Mouse (Mus musculus): ENCODE results near the gene Tbc1d10a. TPM values are rescaled to one million over a fixed set of nuclear protein-coding genes. Genes with fewer than 3 reads are reported as not detected.

Tbc1d10a gene
- polyA plus RNA-seq, 1 experiment from 2014 or later = 31.0 TPM

- no peak overlapping the region for H3K4me2 ChIP-seq (ENCODE audit: low read depth, low read length)
These were observed 35.7 kb downstream of the Tbc1d10a start for GRCm38 (mm10) chr11:4222046-4222950.

DNA sequence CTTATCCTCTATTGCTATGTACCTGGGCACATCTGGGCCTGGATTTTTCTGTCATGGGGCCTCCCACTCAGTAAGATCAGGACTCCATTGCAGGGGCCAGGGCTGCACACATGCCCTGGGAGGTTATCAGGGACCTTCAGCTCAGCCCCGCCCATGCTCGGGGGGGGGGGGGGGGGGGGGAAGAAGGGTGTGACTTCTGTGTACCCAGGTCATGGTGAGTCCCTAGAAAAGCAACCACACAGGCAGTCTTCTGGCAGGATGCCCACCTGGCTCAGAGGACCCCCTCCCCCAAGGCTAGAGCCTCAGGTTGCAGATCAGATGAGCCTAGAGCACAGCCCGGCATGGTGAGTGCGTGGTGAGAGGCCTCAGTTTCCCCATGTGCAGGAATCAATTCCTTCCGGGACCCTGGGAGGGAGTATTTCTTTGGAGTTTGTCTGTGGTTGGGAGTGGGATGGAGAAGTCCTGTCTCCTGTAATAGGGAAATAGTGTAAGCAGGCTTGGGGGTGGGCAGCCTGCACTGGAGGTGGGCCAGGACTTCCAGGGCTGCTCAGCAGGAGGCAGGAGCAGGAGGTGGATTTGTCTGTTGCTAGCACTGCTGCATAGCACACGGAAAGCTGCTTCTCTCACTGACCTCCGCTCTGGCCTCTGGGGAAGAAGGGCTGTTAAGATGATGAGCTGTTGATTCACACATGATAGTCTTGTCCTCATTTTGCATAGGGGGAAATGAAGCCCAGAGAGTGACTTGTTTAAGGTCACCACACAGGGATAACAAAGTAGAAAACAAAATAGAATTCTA, 37.0 kb downstream of the Tbc1d10a start:
- Histone ChIP-seq H3K4me3 (ENCODE audit: low read depth, low read length) (no peak overlapping the region), H3K9ac (ENCODE audit: low read depth, low read length) (no peak overlapping the region), H3K36me3 (ENCODE audit: control insufficient read depth, insufficient read depth, low read length) (no peaks in the 10 kb centered on the region), H3K27me3 (replicated peaks; ENCODE audit: control insufficient read depth, insufficient read depth, low read length) (no peaks in the 10 kb centered on the region; the same call in 1 of the 2 replicates), H3K27ac (replicated peaks; ENCODE audit: low read depth, low read length) (no peak overlapping the region), H3K9me3 (ENCODE audit: control insufficient read depth, low read length) (no peaks in the 10 kb centered on the region), H3K4me1 (ENCODE audit: control insufficient read depth, insufficient read depth, low read length) (no peaks in the 10 kb centered on the region), H3K4me2 (ENCODE audit: low read depth, low read length) (no peak overlapping the region)
- WGBS = 31% methylated on average over 5 of the region's 7 CpGs
- no peak for ATAC-seq (ENCODE audit: low read depth)
- no peak for DNase-seq (ENCODE audit: low spot score)

More at GRCm38 (mm10) chr11:4222046-4222950, 35.7 kb downstream of the Tbc1d10a start:
- Histone ChIP-seq H3K36me3 (ENCODE audit: control insufficient read depth, insufficient read depth, low read length) (no peaks in the 10 kb centered on the region), H3K27me3 (replicated peaks; ENCODE audit: control insufficient read depth, insufficient read depth, low read length) (peaks cover 4% of the 10 kb centered on the region; the same call in 1 of the 2 replicates), H3K4me1 (ENCODE audit: control insufficient read depth, insufficient read depth, low read length) (no peaks in the 10 kb centered on the region), H3K4me3 (ENCODE audit: low read depth, low read length) (no peak overlapping the region), H3K9me3 (ENCODE audit: control insufficient read depth, low read length) (no peaks in the 10 kb centered on the region), H3K27ac (replicated peaks; ENCODE audit: low read depth, low read length) (no peak overlapping the region), H3K9ac (ENCODE audit: low read depth, low read length) (no peak overlapping the region)
- 67% methylated on average over 17 of the region's 17 CpGs for WGBS
- DNase-seq (ENCODE audit: low spot score) = no peak
- ATAC-seq (ENCODE audit: low read depth) = no peak

GRCm38 (mm10) chr11:4224223-4224622, 37.6 kb downstream of the Tbc1d10a start:
- H3K9ac ChIP-seq (ENCODE audit: low read depth, low read length) = no peak overlapping the region
- no peak overlapping the region for H3K4me2 ChIP-seq (ENCODE audit: low read depth, low read length)
- H3K27me3 ChIP-seq (replicated peaks; ENCODE audit: control insufficient read depth, insufficient read depth, low read length) = no peaks in the 10 kb centered on the region; the same call in 1 of the 2 replicates
- no peaks in the 10 kb centered on the region for H3K9me3 ChIP-seq (ENCODE audit: control insufficient read depth, low read length)
- H3K4me1 ChIP-seq (ENCODE audit: control insufficient read depth, insufficient read depth, low read length) = no peaks in the 10 kb centered on the region
- no peak for DNase-seq (ENCODE audit: low spot score)
- no peak overlapping the region for H3K4me3 ChIP-seq (ENCODE audit: low read depth, low read length)
- WGBS = 50% methylated on average over 2 of the region's 2 CpGs
- no peaks in the 10 kb centered on the region for H3K36me3 ChIP-seq (ENCODE audit: control insufficient read depth, insufficient read depth, low read length)
- H3K27ac ChIP-seq (replicated peaks; ENCODE audit: low read depth, low read length) = no peak overlapping the region
- no peak for ATAC-seq (ENCODE audit: low read depth)

DNA sequence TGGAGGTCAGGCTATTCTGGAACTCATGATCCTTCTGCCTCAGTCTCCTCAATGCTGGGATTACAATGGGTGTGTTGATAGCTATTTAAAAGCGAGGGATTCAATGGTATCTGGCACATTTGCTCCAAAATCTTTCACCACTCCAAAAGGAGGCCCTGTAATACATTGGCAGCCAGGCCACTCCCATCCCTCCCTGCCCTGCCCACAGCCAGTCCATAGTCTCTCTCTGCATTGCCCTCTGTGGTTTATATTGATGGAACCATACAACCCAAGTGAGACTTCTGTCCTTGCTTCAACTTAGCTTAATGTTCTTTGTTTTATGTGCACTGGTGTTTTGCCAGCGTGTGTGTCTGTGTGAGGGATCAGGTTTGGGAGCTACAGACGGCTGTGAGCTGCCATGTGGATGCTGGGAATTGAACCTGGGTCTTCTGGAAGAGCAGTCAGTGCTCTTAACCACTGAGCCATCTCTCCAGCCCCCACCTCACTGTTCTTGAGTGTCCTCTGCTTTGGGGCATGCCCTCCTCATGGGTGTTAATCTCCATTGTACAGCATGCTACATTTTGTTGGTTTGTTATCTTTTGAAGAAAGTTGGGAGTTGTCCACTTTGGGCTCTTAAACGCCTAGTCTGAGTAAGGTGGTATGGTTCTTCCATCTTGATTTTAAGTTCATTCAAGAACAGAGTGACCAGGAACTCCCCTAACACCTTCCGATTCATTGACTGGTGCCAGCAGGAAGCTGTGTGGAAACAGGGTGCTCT, 40.2 kb downstream of the Tbc1d10a start:
- H3K4me1 ChIP-seq (ENCODE audit: control insufficient read depth, insufficient read depth, low read length) = no peaks in the 10 kb centered on the region
- DNase-seq (ENCODE audit: low spot score) (no peak), ATAC-seq (ENCODE audit: low read depth) (no peak)
- no peaks in the 10 kb centered on the region for H3K27me3 ChIP-seq (replicated peaks; ENCODE audit: control insufficient read depth, insufficient read depth, low read length)
- no peak overlapping the region for H3K9ac ChIP-seq (ENCODE audit: low read depth, low read length)
- no peaks in the 10 kb centered on the region for H3K36me3 ChIP-seq (ENCODE audit: control insufficient read depth, insufficient read depth, low read length)
- WGBS = 82% methylated on average over 5 of the region's 5 CpGs
- no peak overlapping the region for H3K4me3 ChIP-seq (ENCODE audit: low read depth, low read length)
- H3K9me3 ChIP-seq (ENCODE audit: control insufficient read depth, low read length) = no peaks in the 10 kb centered on the region
- no peak overlapping the region for H3K27ac ChIP-seq (replicated peaks; ENCODE audit: low read depth, low read length)
- no peak overlapping the region for H3K4me2 ChIP-seq (ENCODE audit: low read depth, low read length)

DNA sequence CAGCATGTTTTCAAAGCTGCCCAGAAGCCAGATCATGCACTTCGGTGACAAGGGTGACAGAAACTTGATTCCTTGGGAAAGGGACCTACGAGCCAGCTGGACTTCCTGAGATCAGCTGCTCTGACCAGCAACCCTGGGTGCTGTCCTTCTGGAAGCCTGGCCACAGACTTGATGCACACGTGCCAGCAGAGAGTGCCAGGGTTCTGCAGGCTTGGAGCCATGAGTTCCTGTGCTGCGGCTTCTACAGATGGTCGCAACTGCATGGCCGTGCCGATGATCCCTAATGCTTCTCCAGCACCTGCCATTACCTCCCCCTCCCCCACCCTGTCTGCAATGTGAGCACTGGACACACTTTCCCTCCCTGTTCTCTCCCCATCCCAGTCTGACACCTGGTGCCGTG, 41.9 kb downstream of the Tbc1d10a start:
- H3K4me1 ChIP-seq (ENCODE audit: control insufficient read depth, insufficient read depth, low read length) = no peaks in the 10 kb centered on the region
- H3K9ac ChIP-seq (ENCODE audit: low read depth, low read length) = no peak overlapping the region
- H3K27me3 ChIP-seq (replicated peaks; ENCODE audit: control insufficient read depth, insufficient read depth, low read length) = no peaks in the 10 kb centered on the region
- H3K9me3 ChIP-seq (ENCODE audit: control insufficient read depth, low read length) = no peaks in the 10 kb centered on the region
- no peak overlapping the region for H3K4me3 ChIP-seq (ENCODE audit: low read depth, low read length)
- H3K4me2 ChIP-seq (ENCODE audit: low read depth, low read length) = no peak overlapping the region
- no peaks in the 10 kb centered on the region for H3K36me3 ChIP-seq (ENCODE audit: control insufficient read depth, insufficient read depth, low read length)
- peak; percentile 44 for DNase-seq (ENCODE audit: low spot score)
- 42% methylated on average over 8 of the region's 8 CpGs for WGBS
- no peak for ATAC-seq (ENCODE audit: low read depth)
- H3K27ac ChIP-seq (replicated peaks; ENCODE audit: low read depth, low read length) = no peak overlapping the region

GRCm38 (mm10) chr11:4229841-4230240, 43.3 kb downstream of the Tbc1d10a start:
- no peaks in the 10 kb centered on the region for H3K36me3 ChIP-seq (ENCODE audit: control insufficient read depth, insufficient read depth, low read length)
- H3K9ac ChIP-seq (ENCODE audit: low read depth, low read length) = no peak overlapping the region
- 67% methylated on average over 4 of the region's 4 CpGs for WGBS
- no peaks in the 10 kb centered on the region for H3K9me3 ChIP-seq (ENCODE audit: control insufficient read depth, low read length)
- H3K4me3 ChIP-seq (ENCODE audit: low read depth, low read length) = no peak overlapping the region
- H3K27me3 ChIP-seq (replicated peaks; ENCODE audit: control insufficient read depth, insufficient read depth, low read length) = no peaks in the 10 kb centered on the region
- DNase-seq (ENCODE audit: low spot score) (no peak), ATAC-seq (ENCODE audit: low read depth) (no peak)
- H3K4me2 ChIP-seq (ENCODE audit: low read depth, low read length) = no peak overlapping the region
- H3K27ac ChIP-seq (replicated peaks; ENCODE audit: low read depth, low read length) = no peak overlapping the region
- H3K4me1 ChIP-seq (ENCODE audit: control insufficient read depth, insufficient read depth, low read length) = no peaks in the 10 kb centered on the region

- H3K36me3 ChIP-seq (ENCODE audit: control insufficient read depth, insufficient read depth, low read length) = no peaks in the 10 kb centered on the region
- H3K4me2 ChIP-seq (ENCODE audit: low read depth, low read length) = no peak overlapping the region
- H3K27ac ChIP-seq (replicated peaks; ENCODE audit: low read depth, low read length) = no peak overlapping the region
- WGBS = 74% methylated on average over 2 of the region's 2 CpGs
- no peak overlapping the region for H3K4me3 ChIP-seq (ENCODE audit: low read depth, low read length)
- H3K9me3 ChIP-seq (ENCODE audit: control insufficient read depth, low read length) = no peaks in the 10 kb centered on the region
- no peak overlapping the region for H3K9ac ChIP-seq (ENCODE audit: low read depth, low read length)
- no peak for ATAC-seq (ENCODE audit: low read depth)
- H3K4me1 ChIP-seq (ENCODE audit: control insufficient read depth, insufficient read depth, low read length) = no peaks in the 10 kb centered on the region
- no peak for DNase-seq (ENCODE audit: low spot score)
- no peaks in the 10 kb centered on the region for H3K27me3 ChIP-seq (replicated peaks; ENCODE audit: control insufficient read depth, insufficient read depth, low read length)
These were observed 44.8 kb downstream of the Tbc1d10a start for GRCm38 (mm10) chr11:4231435-4231834.

DNA sequence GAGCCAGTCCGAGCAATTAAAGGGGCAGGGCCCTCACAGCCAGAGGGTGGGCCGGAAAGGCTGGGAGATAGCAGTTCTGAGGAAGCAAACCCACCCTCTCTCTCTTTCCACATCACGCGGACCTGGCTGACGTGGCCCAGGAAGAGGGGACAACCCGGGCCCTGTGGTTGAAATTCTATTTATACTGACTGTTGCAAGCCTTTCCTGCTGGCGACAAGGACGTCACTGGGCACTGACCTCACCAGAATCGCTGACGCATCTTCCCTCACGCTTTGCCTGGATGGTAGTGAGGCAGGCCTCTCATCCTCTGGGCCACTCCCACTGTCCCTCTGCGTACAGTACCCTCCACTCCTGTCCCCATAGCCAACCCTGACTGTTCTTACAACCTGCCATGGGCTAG, 46.1 kb downstream of the Tbc1d10a start:
- Histone ChIP-seq H3K36me3 (ENCODE audit: control insufficient read depth, insufficient read depth, low read length) (no peaks in the 10 kb centered on the region), H3K9me3 (ENCODE audit: control insufficient read depth, low read length) (no peaks in the 10 kb centered on the region), H3K4me2 (ENCODE audit: low read depth, low read length) (no peak overlapping the region), H3K9ac (ENCODE audit: low read depth, low read length) (no peak overlapping the region), H3K4me1 (ENCODE audit: control insufficient read depth, insufficient read depth, low read length) (no peaks in the 10 kb centered on the region), H3K27me3 (replicated peaks; ENCODE audit: control insufficient read depth, insufficient read depth, low read length) (no peaks in the 10 kb centered on the region), H3K27ac (replicated peaks; ENCODE audit: low read depth, low read length) (no peak overlapping the region), H3K4me3 (ENCODE audit: low read depth, low read length) (no peak overlapping the region)
- DNase-seq (ENCODE audit: low spot score) (no peak), ATAC-seq (ENCODE audit: low read depth) (no peak)
- 66% methylated on average over 8 of the region's 12 CpGs for WGBS

Data from embryonic facial prominence, embryonic 14.5 days (tissue).